Mouse (Mus musculus): ENCODE results near the gene Ptpn13. TPM values are rescaled to one million over a fixed set of nuclear protein-coding genes. Genes with fewer than 3 reads are reported as not detected.

Gene Ptpn13
- 4.9 and 5.2 TPM in 2 replicates for polyA plus RNA-seq (2015; fragmentation: Nextera tagmentation; extraction: Ambion mirVana)

GRCm38 (mm10) chr5:103424678-103425319 lies at the start of gene Ptpn13:
Gene Ptpn13, plus strand, starts transcription at chr5:103425192.
- H3K4me3 ChIP-seq = peak within 1 kb of the TSS; percentile 82
- H3K36me3 ChIP-seq (ENCODE audit: poor library complexity, severe bottlenecking) = no peaks in the 10 kb centered on the region
- peak within 1 kb of the TSS; percentile 84 for H3K4me2 ChIP-seq
- H3K4me1 ChIP-seq = peaks cover 32% of the 10 kb centered on the region
- peak within 1 kb of the TSS; percentile 74 for H3K27ac ChIP-seq
- peak; percentile 98 for ATAC-seq
- peak within 1 kb of the TSS; percentile 82 for H3K9ac ChIP-seq
- no peaks in the 10 kb centered on the region for H3K9me3 ChIP-seq (replicated peaks)
- no peaks in the 10 kb centered on the region for H3K27me3 ChIP-seq
- under 1% methylated on average over 52 of the region's 55 CpGs for WGBS

GRCm38 (mm10) chr5:103375226-103375625 lies 49.8 kb upstream of the Ptpn13 start:
- no peak overlapping the region for H3K9ac ChIP-seq
- H3K4me1 ChIP-seq = no peaks in the 10 kb centered on the region
- H3K27me3 ChIP-seq = no peaks in the 10 kb centered on the region
- H3K9me3 ChIP-seq (replicated peaks) = no peaks in the 10 kb centered on the region
- no peak overlapping the region for H3K27ac ChIP-seq
- no peaks in the 10 kb centered on the region for H3K36me3 ChIP-seq (ENCODE audit: poor library complexity, severe bottlenecking)
- no peak overlapping the region for H3K4me3 ChIP-seq
- ATAC-seq = no peak
- 87% methylated on average over 9 of the region's 9 CpGs for WGBS
- no peak overlapping the region for H3K4me2 ChIP-seq

GRCm38 (mm10) chr5:103376354-103377295 lies 48.4 kb upstream of the Ptpn13 start:
- no peak overlapping the region for H3K9ac ChIP-seq
- H3K27ac ChIP-seq = no peak overlapping the region
- ATAC-seq = no peak
- no peaks in the 10 kb centered on the region for H3K36me3 ChIP-seq (ENCODE audit: poor library complexity, severe bottlenecking)
- H3K27me3 ChIP-seq = no peaks in the 10 kb centered on the region
- WGBS = 69% methylated on average over 17 of the region's 17 CpGs
- no peak overlapping the region for H3K4me3 ChIP-seq
- H3K4me2 ChIP-seq = no peak overlapping the region
- H3K9me3 ChIP-seq (replicated peaks) = no peaks in the 10 kb centered on the region
- H3K4me1 ChIP-seq = peaks cover 8% of the 10 kb centered on the region; the same call in 1 of the 2 replicates

- H3K4me1 ChIP-seq = peaks cover 8% of the 10 kb centered on the region; the same call in 1 of the 2 replicates
- no peak overlapping the region for H3K9ac ChIP-seq
- H3K36me3 ChIP-seq (ENCODE audit: poor library complexity, severe bottlenecking) = no peaks in the 10 kb centered on the region
- H3K27ac ChIP-seq = no peak overlapping the region
- no peaks in the 10 kb centered on the region for H3K27me3 ChIP-seq
- WGBS = 64% methylated on average over 12 of the region's 12 CpGs
- H3K4me3 ChIP-seq = no peak overlapping the region
- no peaks in the 10 kb centered on the region for H3K9me3 ChIP-seq (replicated peaks)
- no peak for ATAC-seq
- no peak overlapping the region for H3K4me2 ChIP-seq
These were observed 47.4 kb upstream of the Ptpn13 start for GRCm38 (mm10) chr5:103377493-103378130.

GRCm38 (mm10) chr5:103380785-103381527 lies 44.0 kb upstream of the Ptpn13 start:
- peaks cover 8% of the 10 kb centered on the region; the same call in 1 of the 2 replicates for H3K4me1 ChIP-seq
- no peak overlapping the region for H3K4me3 ChIP-seq
- peak; percentile 16; the same call in 1 of the 2 replicates for ATAC-seq
- H3K9ac ChIP-seq = no peak overlapping the region
- peak overlapping the region; percentile 7; the same call in 1 of the 2 replicates for H3K27ac ChIP-seq
- no peaks in the 10 kb centered on the region for H3K27me3 ChIP-seq
- 34% methylated on average over 11 of the region's 11 CpGs for WGBS
- H3K36me3 ChIP-seq (ENCODE audit: poor library complexity, severe bottlenecking) = no peaks in the 10 kb centered on the region
- no peaks in the 10 kb centered on the region for H3K9me3 ChIP-seq (replicated peaks)
- H3K4me2 ChIP-seq = no peak overlapping the region

- Histone ChIP-seq H3K4me1 (peaks cover 12% of the 10 kb centered on the region), H3K27me3 (no peaks in the 10 kb centered on the region), H3K27ac (no peak overlapping the region), H3K4me2 (no peak overlapping the region), H3K9me3 (replicated peaks) (no peaks in the 10 kb centered on the region), H3K36me3 (ENCODE audit: poor library complexity, severe bottlenecking) (no peaks in the 10 kb centered on the region), H3K9ac (no peak overlapping the region), H3K4me3 (no peak overlapping the region)
- ATAC-seq = no peak
- 94% methylated on average over 4 of the region's 4 CpGs for WGBS
These were observed 42.0 kb upstream of the Ptpn13 start for GRCm38 (mm10) chr5:103382951-103383350.

- Histone ChIP-seq H3K9ac (no peak overlapping the region), H3K27ac (no peak overlapping the region), H3K9me3 (replicated peaks) (no peaks in the 10 kb centered on the region), H3K27me3 (no peaks in the 10 kb centered on the region), H3K36me3 (ENCODE audit: poor library complexity, severe bottlenecking) (no peaks in the 10 kb centered on the region), H3K4me1 (peaks cover 12% of the 10 kb centered on the region), H3K4me2 (no peak overlapping the region), H3K4me3 (no peak overlapping the region)
- ATAC-seq = no peak
- WGBS = 71% methylated on average over 7 of the region's 7 CpGs
These were observed 41.0 kb upstream of the Ptpn13 start for GRCm38 (mm10) chr5:103384021-103384420.

- Histone ChIP-seq H3K36me3 (ENCODE audit: poor library complexity, severe bottlenecking) (no peaks in the 10 kb centered on the region), H3K9ac (no peak overlapping the region), H3K4me3 (no peak overlapping the region), H3K27me3 (no peaks in the 10 kb centered on the region), H3K9me3 (replicated peaks) (no peaks in the 10 kb centered on the region), H3K4me2 (no peak overlapping the region), H3K4me1 (peaks cover 4% of the 10 kb centered on the region; the same call in 1 of the 2 replicates), H3K27ac (no peak overlapping the region)
- 59% methylated on average over 8 of the region's 8 CpGs for WGBS
- no peak for ATAC-seq
These were observed 37.4 kb upstream of the Ptpn13 start for GRCm38 (mm10) chr5:103387540-103388026.

GRCm38 (mm10) chr5:103389415-103389814 lies 35.6 kb upstream of the Ptpn13 start:
- H3K9me3 ChIP-seq (replicated peaks) = no peaks in the 10 kb centered on the region
- H3K4me2 ChIP-seq = no peak overlapping the region
- no peak for ATAC-seq
- H3K4me3 ChIP-seq = no peak overlapping the region
- peaks cover 14% of the 10 kb centered on the region for H3K4me1 ChIP-seq
- H3K27me3 ChIP-seq = no peaks in the 10 kb centered on the region
- WGBS = 87% methylated on average over 5 of the region's 5 CpGs
- no peak overlapping the region for H3K9ac ChIP-seq
- H3K36me3 ChIP-seq (ENCODE audit: poor library complexity, severe bottlenecking) = no peaks in the 10 kb centered on the region
- H3K27ac ChIP-seq = no peak overlapping the region

- no peak for ATAC-seq
- peaks cover 10% of the 10 kb centered on the region for H3K4me1 ChIP-seq
- no peaks in the 10 kb centered on the region for H3K9me3 ChIP-seq (replicated peaks)
- no peak overlapping the region for H3K27ac ChIP-seq
- H3K4me3 ChIP-seq = no peak overlapping the region
- 0 out of 2 replicates have a peak overlapping the region, but pooled peaks have one; percentile 4 for H3K4me2 ChIP-seq
- H3K36me3 ChIP-seq (ENCODE audit: poor library complexity, severe bottlenecking) = no peaks in the 10 kb centered on the region
- no peaks in the 10 kb centered on the region for H3K27me3 ChIP-seq
- H3K9ac ChIP-seq = no peak overlapping the region
- 7% methylated on average over 4 of the region's 4 CpGs for WGBS
These were observed 31.8 kb upstream of the Ptpn13 start for GRCm38 (mm10) chr5:103393220-103393619.

- Histone ChIP-seq H3K4me2 (0 out of 2 replicates have a peak overlapping the region, but pooled peaks have one; percentile 4), H3K4me3 (no peak overlapping the region), H3K9ac (no peak overlapping the region), H3K36me3 (ENCODE audit: poor library complexity, severe bottlenecking) (no peaks in the 10 kb centered on the region), H3K4me1 (peaks cover 10% of the 10 kb centered on the region), H3K27ac (no peak overlapping the region), H3K9me3 (replicated peaks) (no peaks in the 10 kb centered on the region), H3K27me3 (no peaks in the 10 kb centered on the region)
- no peak for ATAC-seq
- 30% methylated on average over 16 of the region's 16 CpGs for WGBS
These were observed 31.2 kb upstream of the Ptpn13 start for GRCm38 (mm10) chr5:103393752-103394151.

Measured in forebrain, embryonic 13.5 days (tissue).